Mouse (Mus musculus) gastrocnemius, adult 8-10 months (tissue): Measurements from ENCODE around the gene Gm3286. TPM values are rescaled to one million over a fixed set of nuclear protein-coding genes. Genes with fewer than 3 reads are reported as not detected.
"Not testable (repeated sequence)": the region's sequence is repeated elsewhere in the genome, so short reads cannot be mapped to it uniquely, and the experiment has no call there.

ENCODE experiments used
- DNase-seq, 2 experiments: peaks; one replicate each; pipeline ENCODE4 v3.0.0; 2022; ENCODE audit warnings: low spot score in 2 of 2
- total RNA-seq, 4 experiments: library from RNA; stranded (reverse); gene quantifications; 2 replicates each; pipeline ENCODE4 v1.2.4; 2022

The Gm3286 gene
- total RNA-seq, result not detected

- not testable (repeated sequence) for DNase-seq
Measured at GRCm38 (mm10) chr5:95510458-95510857, at the start of gene Gm3286. TSS of gene Gm3286 (plus strand) at chr5:95510758.

Other genes with a start within 250 kb of the Gm3286 start
- gene Gm10424, start 238.0 kb upstream of the Gm3286 start, total RNA-seq, result not detected
- gene Gm3259, start 204.8 kb upstream of the Gm3286 start, total RNA-seq, result not detected
- gene D5Ertd577e, start 54.0 kb upstream of the Gm3286 start, total RNA-seq, result not detected
- gene Gm7971, start 84.1 kb downstream of the Gm3286 start, total RNA-seq, result not detected
- gene Gm7978, start 225.4 kb downstream of the Gm3286 start, total RNA-seq, result not detected
- gene Gm7982, start 231.3 kb downstream of the Gm3286 start, total RNA-seq, result not detected